Mouse (Mus musculus) small intestine, adult 2 months (tissue): Measurements from ENCODE around the gene Rnf13. TPM values are rescaled to one million over a fixed set of nuclear protein-coding genes. Genes with fewer than 3 reads are reported as not detected.

Experiments used
- H3K27ac ChIP-seq: fragments of 200-500 bp; 2 replicates; pipeline ENCODE4 v1.5.1; 2012; ENCODE audit warnings: low read depth, low read length, control low read depth, inconsistent platforms; ENCODE audit not compliant: insufficient read depth
- H3K27me3 ChIP-seq: fragments of 200-500 bp; 2 replicates; pipeline ENCODE4 v1.6.1; 2012; ENCODE audit warnings: mild to moderate bottlenecking, moderate library complexity, low read length, inconsistent platforms; ENCODE audit not compliant: control insufficient read depth, insufficient read depth
- H3K36me3 ChIP-seq: fragments of 200-500 bp; 2 replicates; pipeline ENCODE4 v1.6.1; 2012; ENCODE audit warnings: mild to moderate bottlenecking, low read length, control low read depth, inconsistent platforms; ENCODE audit not compliant: control insufficient read depth, insufficient read depth
- H3K4me1 ChIP-seq: fragments of 200-500 bp; 2 replicates; pipeline ENCODE4 v1.6.1; 2012; ENCODE audit warnings: low read length, inconsistent platforms, mixed read lengths; ENCODE audit not compliant: control insufficient read depth, insufficient read depth, insufficient read length
- H3K4me3 ChIP-seq: fragments of 200-500 bp; 2 replicates; pipeline ENCODE4 v1.5.1; 2012; ENCODE audit warnings: low read depth, mild to moderate bottlenecking, control low read depth, inconsistent platforms, low read length, moderate library complexity
- CTCF ChIP-seq: fragments of 200-500 bp; IDR thresholded peaks from 2 replicates; pipeline ENCODE4 v1.5.1; 2012; ENCODE audit warnings: low read depth, mild to moderate bottlenecking, control low read depth, inconsistent platforms, low read length, moderate library complexity, mixed read lengths; ENCODE audit not compliant: insufficient replicate concordance, insufficient read length; ENCODE audit errors: extremely low read depth
- POLR2A ChIP-seq: fragments of 200-500 bp; IDR thresholded peaks from 2 replicates; pipeline ENCODE4 v1.6.1; 2012; ENCODE audit warnings: low read depth, mild to moderate bottlenecking, control low read depth, inconsistent platforms, low read length, moderate library complexity
- WGBS: fragments of 180-500 bp; shearing (Covaris S2); methylation state at CpG from one replicate; pipeline ENCODE4 v1.1.7; 2018; 5-methylcytosine and 5-hydroxymethylcytosine counted together
- polyA plus RNA-seq: library from polyadenylated mRNA; depleted of rRNA; stranded (reverse); fragments of >200 nt; gene quantifications from 2 replicates; pipeline ENCODE4 v1.2.3, GENCODE M21; 2012

The Rnf13 gene
- polyA plus RNA-seq, 1 experiment: 29.1 TPM

GRCm38 (mm10) chr3:57815447-57815846, 79.6 kb downstream of the Rnf13 start:
- Histone ChIP-seq H3K36me3 (no peaks in the 10 kb centered on the region), H3K27me3 (no peaks in the 10 kb centered on the region), H3K27ac (no peak overlapping the region), H3K4me1 (no peaks in the 10 kb centered on the region), H3K4me3 (no peak overlapping the region)
- whole genome bisulfite sequencing: 89% methylated on average over 6 of the region's 6 CpGs
- TF ChIP-seq CTCF (no peak), POLR2A (no peak)

GRCm38 (mm10) chr3:57825866-57826265, 90.0 kb downstream of the Rnf13 start:
- Histone ChIP-seq H3K27me3 (no peaks in the 10 kb centered on the region), H3K36me3 (peaks cover 7% of the 10 kb centered on the region; the same call in 1 of the 2 replicates), H3K4me3 (no peak overlapping the region), H3K27ac (no peak overlapping the region), H3K4me1 (no peaks in the 10 kb centered on the region)
- TF ChIP-seq CTCF (no peak), POLR2A (no peak)
- whole genome bisulfite sequencing: 95% methylated on average over 3 of the region's 3 CpGs

- TF ChIP-seq CTCF: no peak
- TF ChIP-seq POLR2A: no peak
- Histone ChIP-seq H3K4me3 (no peak overlapping the region), H3K27me3 (no peaks in the 10 kb centered on the region), H3K4me1 (no peaks in the 10 kb centered on the region), H3K36me3 (peaks cover 9% of the 10 kb centered on the region), H3K27ac (no peak overlapping the region)
- 92% methylated on average over 11 of the region's 11 CpGs for WGBS
Measured at GRCm38 (mm10) chr3:57833585-57833984, 97.7 kb downstream of the Rnf13 start.

- no peak for TF ChIP-seq POLR2A
- TF ChIP-seq CTCF: no peak
- no peak overlapping the region for H3K4me3 ChIP-seq
- H3K4me1 ChIP-seq: no peaks in the 10 kb centered on the region
- H3K27ac ChIP-seq: no peak overlapping the region
- peaks cover 5% of the 10 kb centered on the region for H3K36me3 ChIP-seq
- no peaks in the 10 kb centered on the region for H3K27me3 ChIP-seq
- 93% methylated on average over 4 of the region's 4 CpGs for WGBS
Measured at GRCm38 (mm10) chr3:57836911-57837310, 101.0 kb downstream of the Rnf13 start.

GRCm38 (mm10) chr3:57843775-57844174, 107.9 kb downstream of the Rnf13 start:
- TF ChIP-seq CTCF (peak; percentile 38; the same call in 1 of the 2 replicates), POLR2A (no peak)
- Histone ChIP-seq H3K36me3 (no peaks in the 10 kb centered on the region), H3K27me3 (0 out of 2 replicates have a peak, but pooled peaks cover 6% of the 10 kb centered on the region), H3K4me1 (peaks cover 2% of the 10 kb centered on the region), H3K4me3 (no peak overlapping the region), H3K27ac (no peak overlapping the region)

- 63% methylated on average over 11 of the region's 11 CpGs for WGBS
- Histone ChIP-seq H3K4me3 (no peak overlapping the region), H3K27me3 (0 out of 2 replicates have a peak, but pooled peaks cover 6% of the 10 kb centered on the region), H3K27ac (no peak overlapping the region), H3K4me1 (peaks cover 2% of the 10 kb centered on the region), H3K36me3 (no peaks in the 10 kb centered on the region)
- TF ChIP-seq POLR2A: no peak
- no peak for TF ChIP-seq CTCF
Measured at GRCm38 (mm10) chr3:57845786-57846661, 110.2 kb downstream of the Rnf13 start.

GRCm38 (mm10) chr3:57846662-57846911, 110.7 kb downstream of the Rnf13 start:
- WGBS: 10% methylated on average over 9 of the region's 9 CpGs
- Histone ChIP-seq H3K27me3 (0 out of 2 replicates have a peak, but pooled peaks cover 6% of the 10 kb centered on the region), H3K4me3 (peak overlapping the region; percentile 98), H3K4me1 (peaks cover 2% of the 10 kb centered on the region), H3K36me3 (no peaks in the 10 kb centered on the region), H3K27ac (no peak overlapping the region)
- no peak for TF ChIP-seq CTCF
- no peak for TF ChIP-seq POLR2A
